8 mouse cellular contexts compared by ENCODE assay signal in the genomic region with DNA sequence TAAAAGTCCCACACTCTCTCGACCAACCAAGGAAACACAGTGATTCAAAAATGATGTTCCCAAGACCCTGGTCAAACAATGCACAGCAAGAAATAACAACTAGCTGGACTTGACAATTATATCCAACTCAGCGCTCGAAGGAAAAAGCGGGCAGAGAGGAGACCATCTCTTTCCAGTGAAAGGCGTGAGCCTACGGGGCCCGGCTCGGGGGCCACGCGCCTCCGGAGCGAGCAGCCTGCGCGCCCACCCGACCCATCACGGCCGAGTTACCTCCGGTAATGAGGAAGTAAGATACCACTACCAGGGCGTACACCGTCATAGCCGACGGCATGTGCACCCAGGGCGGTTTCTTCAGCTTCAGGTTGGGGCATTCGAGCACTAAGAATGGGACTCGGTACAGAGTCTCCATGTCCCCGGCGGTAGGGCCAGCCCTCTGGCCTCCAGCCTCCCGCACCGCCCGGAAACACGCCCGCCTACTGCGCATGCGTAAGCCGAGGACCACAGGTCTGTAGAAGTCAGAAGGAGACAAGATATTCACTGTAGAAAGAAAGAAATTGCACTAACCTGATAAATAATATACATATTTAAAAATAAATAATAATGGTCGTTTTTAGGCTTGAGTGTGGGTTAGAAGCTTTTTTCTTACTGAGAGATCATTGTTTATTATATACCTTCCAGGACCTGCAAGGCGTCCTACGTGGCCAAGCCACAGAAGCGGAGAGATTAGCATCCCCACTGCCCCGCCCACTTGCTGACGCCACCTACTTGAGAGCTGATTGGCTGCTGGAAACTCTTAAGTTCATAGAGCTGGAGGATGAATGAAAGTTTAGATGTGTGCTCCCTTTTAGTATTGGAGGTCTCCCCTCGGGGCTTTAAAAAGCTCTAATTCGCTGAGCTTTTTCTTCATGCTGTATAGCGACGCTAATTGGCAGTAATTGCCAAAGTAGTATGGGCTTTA. TPM values are rescaled to one million over a fixed set of nuclear protein-coding genes. Genes with fewer than 3 reads are reported as not detected.
DNase-seq lines count a peak whose midpoint lies in the region; ATAC-seq lines count a peak whose summit lies in the region.

Gene Ostc, minus strand, starts transcription at position 478 of the 958 bp plus-strand sequence.

- peak within 1 kb of the TSS; percentile 87 for H3K27ac ChIP-seq in hindbrain, embryonic 15.5 days (replicated peaks)

- peak within 1 kb of the TSS; percentile 82 for H3K4me2 ChIP-seq in hindbrain, embryonic 15.5 days

- no peaks in the 10 kb centered on the region for H3K9me3 ChIP-seq in hindbrain, embryonic 15.5 days

- H3K4me3 ChIP-seq in hindbrain, embryonic 15.5 days, result peak within 1 kb of the TSS; percentile 77

- under 1% methylated on average over 45 of the region's 45 CpGs for WGBS in hindbrain, embryonic 15.5 days

- DNase-seq in T-cell, adult 2 months (ENCODE audit: low spot score), result peak; percentile 96
- DNase-seq in cerebellum, postnatal 36 days, result peak; percentile 92 to 96
- DNase-seq in frontal cortex, postnatal 36 days (ENCODE audit: low spot score in 2 of 2), result peak; percentile 88 to 94
- DNase-seq in left cerebral cortex, adult 11 months (ENCODE audit: low spot score), result peak; percentile 93
- DNase-seq in lung, postnatal 4 days, result peak; percentile 97
- peak; percentile 94 for DNase-seq in retina, postnatal 7 days (ENCODE audit: low read depth, low spot score)
- DNase-seq in urinary bladder, adult 2 months (ENCODE audit: low spot score), result peak; percentile 80

- H3K4me1 ChIP-seq in hindbrain, embryonic 15.5 days (replicated peaks), result peaks cover 26% of the 10 kb centered on the region

- no peaks in the 10 kb centered on the region for H3K27me3 ChIP-seq in hindbrain, embryonic 15.5 days

- H3K36me3 ChIP-seq in hindbrain, embryonic 15.5 days, result 0 out of 2 replicates have a peak, but pooled peaks cover 2% of the 10 kb centered on the region

- peak; percentile 97 for ATAC-seq in hindbrain, embryonic 15.5 days (ENCODE audit: low FRiP score, low read depth)

- H3K9ac ChIP-seq in hindbrain, embryonic 15.5 days, result peak within 1 kb of the TSS; percentile 84

RNA-seq across cellular contexts. Expression of gene Ostc, which starts in this region (rescaled TPM):
- polyA plus RNA-seq in hindbrain, embryonic 15.5 days (2015; fragmentation: Nextera tagmentation; extraction: Ambion mirVana), result 192 and 206 TPM in 2 replicates
- 89.6 and 103 TPM in 2 replicates for polyA plus RNA-seq in urinary bladder, adult 2 months (2012; rRNA removed)

Comparison
In these comparisons a context has a peak if more than half of its experiments do, and no peak if none do; other contexts are left out.
1. Peak in every context shown above with its lines: DNase-seq, ATAC-seq, H3K4me3 ChIP-seq and H3K27ac ChIP-seq.